Mouse (Mus musculus) embryonic fibroblast, embryonic 13.5 days (primary cell): ENCODE measurements around the gene Syngr3.
A peak's percentile ranks its signal among the peaks of the same experiment; 100 is the strongest.

Experiments used
- CTCF ChIP-seq: IDR thresholded peaks from 2 replicates; pipeline ENCODE4 v1.5.1; 2011; ENCODE audit warnings: mild to moderate bottlenecking, control low read depth, low read length, moderate library complexity, borderline replicate concordance; ENCODE audit not compliant: insufficient read depth
- POLR2A ChIP-seq: IDR thresholded peaks from 2 replicates; pipeline ENCODE4 v1.6.1; 2011; ENCODE audit warnings: low read depth, mild to moderate bottlenecking, control low read depth, low read length, moderate library complexity

GRCm38 (mm10) chr17:24736330-24737051 is 46.7 kb upstream of the Syngr3 start, which contains the start of gene Msrb1:
- peak; percentile 99 for TF ChIP-seq POLR2A
- no peak for TF ChIP-seq CTCF
